Mouse (Mus musculus) heart, adult 2 months (tissue): ENCODE measurements around the gene G6pc2. TPM values are rescaled to one million over a fixed set of nuclear protein-coding genes. Genes with fewer than 3 reads are reported as not detected.

Experiments used
- DNase-seq, 2 experiments: peaks; one replicate each; pipeline ENCODE4 v3.0.0; 2021
- H3K27ac ChIP-seq: fragments of 200-600 bp; 2 replicates; pipeline ENCODE4 v1.8.1; 2022
- H3K27me3 ChIP-seq: fragments of 200-500 bp; 2 replicates; pipeline ENCODE4 v1.6.1; 2012; ENCODE audit warnings: mild to moderate bottlenecking, low read length, inconsistent platforms, mixed read lengths; ENCODE audit not compliant: control insufficient read depth, insufficient read depth
- H3K36me3 ChIP-seq: fragments of 200-500 bp; 2 replicates; pipeline ENCODE4 v1.6.1; 2012; ENCODE audit warnings: low read length, inconsistent platforms; ENCODE audit not compliant: control insufficient read depth, insufficient read depth
- H3K4me1 ChIP-seq: fragments of 200-500 bp; 2 replicates; pipeline ENCODE4 v1.6.1; 2011; ENCODE audit warnings: low read length; ENCODE audit not compliant: control insufficient read depth, insufficient read depth
- H3K4me3 ChIP-seq: fragments of 200-600 bp; 2 replicates; pipeline ENCODE4 v1.8.1; 2022
- H3K79me2 ChIP-seq: fragments of 200-500 bp; replicated peaks from 2 replicates; pipeline ENCODE4 v1.6.1; 2012; ENCODE audit warnings: mild to moderate bottlenecking, inconsistent platforms, low read length, moderate library complexity, mixed read lengths; ENCODE audit not compliant: control insufficient read depth, insufficient read depth
- H3K9ac ChIP-seq: fragments of 200-500 bp; 2 replicates; pipeline ENCODE4 v1.6.1; 2012; ENCODE audit warnings: low read depth, mild to moderate bottlenecking, control low read depth, inconsistent platforms, low read length, mixed read lengths
- CTCF ChIP-seq: fragments of 200-600 bp; IDR thresholded peaks from 2 replicates; pipeline ENCODE4 v1.8.1; 2022; ENCODE audit warnings: antibody characterized with exemption, mild to moderate bottlenecking, moderate library complexity
- EP300 ChIP-seq: fragments of 200-500 bp; IDR thresholded peaks from 2 replicates; pipeline ENCODE4 v1.6.1; 2011; ENCODE audit warnings: low read depth, low read length, control low read depth; ENCODE audit not compliant: insufficient read depth
- POLR2A ChIP-seq: fragments of 200-500 bp; IDR thresholded peaks from 2 replicates; pipeline ENCODE4 v1.6.1; 2011; ENCODE audit warnings: mild to moderate bottlenecking, low read depth, low read length, control low read depth; ENCODE audit not compliant: insufficient read depth
- WGBS: fragments of 180-500 bp; shearing (Covaris S2); methylation state at CpG from one replicate; pipeline ENCODE4 v1.1.7; 2018; 5-methylcytosine and 5-hydroxymethylcytosine counted together
- intact Hi-C: fragments of 180-260 bp; cut with DNase I; formaldehyde crosslinking; loops from one replicate; pipeline ENCODE4 v1.15.1; 2025
- polyA plus RNA-seq: library from polyadenylated mRNA; depleted of rRNA; stranded (reverse); fragments of >200 nt; gene quantifications from 2 replicates; pipeline ENCODE4 v1.2.3, GENCODE M21; 2012; rRNA removed
- total RNA-seq, 2 experiments: library from RNA; stranded (reverse); gene quantifications; 2 replicates each; pipeline ENCODE4 v1.2.3; 2021

The G6pc2 gene
- total and polyA plus RNA-seq, 3 experiments = not detected

- H3K9ac ChIP-seq = no peak overlapping the region
- TF ChIP-seq POLR2A (no peak), CTCF (no peak), EP300 (no peak)
- intact Hi-C loops = no loop called here
- no peak overlapping the region for H3K27ac ChIP-seq
- H3K4me3 ChIP-seq = no peak overlapping the region
- no peak for DNase-seq
- H3K79me2 ChIP-seq = no peaks in the 10 kb centered on the region
- 0 out of 2 replicates have a peak, but pooled peaks cover 1% of the 10 kb centered on the region for H3K27me3 ChIP-seq
- no peaks in the 10 kb centered on the region for H3K36me3 ChIP-seq
- WGBS = 42% methylated on average over 2 of the region's 2 CpGs
- no peaks in the 10 kb centered on the region for H3K4me1 ChIP-seq
These were observed 34.1 kb downstream of the G6pc2 start for GRCm38 (mm10) chr2:69244924-69245323.

GRCm38 (mm10) chr2:69247081-69247480 is 36.2 kb downstream of the G6pc2 start:
- DNase-seq = no peak
- Histone ChIP-seq H3K27me3 (0 out of 2 replicates have a peak, but pooled peaks cover 1% of the 10 kb centered on the region), H3K27ac (no peak overlapping the region), H3K9ac (no peak overlapping the region), H3K36me3 (no peaks in the 10 kb centered on the region), H3K79me2 (no peaks in the 10 kb centered on the region), H3K4me1 (no peaks in the 10 kb centered on the region), H3K4me3 (no peak overlapping the region)
- TF ChIP-seq CTCF (no peak), EP300 (no peak), POLR2A (no peak)
- 98% methylated on average over 1 of the region's 1 CpGs for WGBS
- intact Hi-C loops = no loop called here

DNA sequence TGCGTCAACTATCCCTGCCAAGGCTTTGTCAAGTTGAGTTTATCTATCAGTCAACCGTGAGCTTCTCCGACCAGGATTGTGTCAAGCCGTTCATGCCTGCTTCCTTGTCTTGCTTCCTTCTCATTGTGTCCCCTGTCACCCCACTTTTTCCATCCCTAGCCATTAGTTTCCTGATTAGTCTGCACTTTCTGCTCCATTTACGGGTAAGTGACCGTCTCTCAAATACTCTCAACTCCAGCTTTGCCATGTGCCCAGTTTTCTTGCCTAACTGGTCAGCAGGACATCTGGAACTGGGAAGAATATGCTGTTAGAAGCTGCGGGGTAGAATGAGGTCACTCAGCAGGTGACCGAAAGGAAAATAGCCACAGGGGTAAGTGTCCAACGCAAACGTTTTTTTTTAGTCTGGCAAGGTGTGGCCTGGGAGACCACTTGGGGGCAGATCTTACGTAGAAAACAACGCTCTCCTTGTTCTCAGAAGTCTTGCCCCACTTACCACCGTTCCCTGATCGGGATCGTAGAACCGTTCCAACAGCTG is 37.4 kb downstream of the G6pc2 start:
- H3K36me3 ChIP-seq = no peaks in the 10 kb centered on the region
- H3K79me2 ChIP-seq = no peaks in the 10 kb centered on the region
- intact Hi-C loops = no loop called here
- H3K4me3 ChIP-seq = no peak overlapping the region
- no peaks in the 10 kb centered on the region for H3K4me1 ChIP-seq
- H3K9ac ChIP-seq = no peak overlapping the region
- H3K27ac ChIP-seq = no peak overlapping the region
- 0 out of 2 replicates have a peak, but pooled peaks cover 1% of the 10 kb centered on the region for H3K27me3 ChIP-seq
- 54% methylated on average over 16 of the region's 16 CpGs for WGBS
- TF ChIP-seq POLR2A (no peak), EP300 (no peak), CTCF (no peak)
- DNase-seq = no peak

DNA sequence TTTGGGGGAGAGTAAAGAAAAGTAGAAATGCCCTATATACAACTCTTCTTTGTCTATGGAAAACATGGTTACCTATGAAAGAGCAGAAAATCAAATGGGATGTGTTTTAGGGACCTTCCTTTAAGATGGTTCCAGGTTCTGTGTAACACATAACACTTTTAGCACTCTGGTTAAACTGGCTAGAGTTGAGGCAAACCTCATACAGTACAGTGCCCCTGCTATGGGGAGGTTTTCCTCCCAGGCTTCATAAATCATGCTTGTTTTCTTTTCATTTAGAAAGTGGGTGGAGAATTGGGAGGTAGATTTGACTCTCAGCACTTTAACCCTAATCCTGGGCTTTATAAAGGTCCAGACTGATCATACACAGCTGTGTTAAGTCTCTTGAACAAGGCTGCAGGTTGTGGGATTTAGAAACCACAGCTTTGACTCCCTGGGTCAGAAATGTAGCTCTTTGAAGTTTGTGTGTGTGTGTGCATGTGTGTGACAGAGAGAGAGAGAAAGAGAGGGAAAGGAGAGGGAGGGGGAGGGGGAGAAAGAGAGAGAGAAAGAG is 53.3 kb downstream of the G6pc2 start:
- Histone ChIP-seq H3K79me2 (no peaks in the 10 kb centered on the region), H3K4me1 (no peaks in the 10 kb centered on the region), H3K27me3 (no peaks in the 10 kb centered on the region), H3K9ac (no peak overlapping the region), H3K4me3 (no peak overlapping the region), H3K36me3 (no peaks in the 10 kb centered on the region), H3K27ac (no peak overlapping the region)
- TF ChIP-seq POLR2A = no peak
- no peak for TF ChIP-seq CTCF
- no peak for TF ChIP-seq EP300
- intact Hi-C loops = no loop called here
- no peak for DNase-seq

DNA sequence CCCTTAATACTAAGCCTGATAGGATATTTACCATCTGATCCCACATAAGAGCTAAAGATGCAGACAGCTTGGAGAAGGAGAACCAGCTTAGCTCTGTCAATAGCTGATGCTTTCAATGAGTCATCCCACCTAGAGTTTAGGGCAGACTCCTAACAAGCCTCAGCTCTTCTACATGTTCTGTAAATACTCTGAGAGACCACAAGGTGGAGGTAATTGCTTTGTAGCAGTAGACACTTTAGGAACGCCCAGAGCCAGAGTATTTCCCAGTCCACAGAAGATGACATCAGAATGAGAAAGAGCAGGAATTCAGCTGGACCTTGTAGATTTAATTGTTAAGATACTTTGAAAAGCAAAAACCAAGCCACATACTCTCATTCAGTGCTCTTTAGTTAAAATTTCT is 65.0 kb downstream of the G6pc2 start:
- no peak overlapping the region for H3K9ac ChIP-seq
- H3K27me3 ChIP-seq = no peaks in the 10 kb centered on the region
- no peaks in the 10 kb centered on the region for H3K36me3 ChIP-seq
- H3K79me2 ChIP-seq = no peaks in the 10 kb centered on the region
- no peak overlapping the region for H3K4me3 ChIP-seq
- no peaks in the 10 kb centered on the region for H3K4me1 ChIP-seq
- no peak overlapping the region for H3K27ac ChIP-seq
- no peak for DNase-seq
- intact Hi-C loops = loop anchor here (2.0 kb wide), 1 partner anchor 153 kb away; no protein-coding TSS in a partner anchor
- TF ChIP-seq POLR2A (no peak), EP300 (no peak), CTCF (peak; percentile 59)
- 0% methylated on average over 1 of the region's 1 CpGs for WGBS

Other genes starting within 250 kb of the G6pc2 start
- gene Nostrin, start 75.3 kb upstream of the G6pc2 start, total RNA-seq = 1 to 10 TPM; 5.9 to 6.7 TPM
- gene Nostrin, start 75.3 kb upstream of the G6pc2 start, polyA plus RNA-seq = 1.4 and 3.1 TPM in 2 replicates
- under 1 TPM; 0.32 to 0.39 TPM for gene Spc25, start 4.9 kb upstream of the G6pc2 start, total RNA-seq
- gene Spc25, start 4.9 kb upstream of the G6pc2 start, polyA plus RNA-seq = 0.12 and 0.44 TPM in 2 replicates
- gene Abcb11, start 131.5 kb downstream of the G6pc2 start, total RNA-seq = not detected
- 0.09 TPM in 1 of 2 replicates, not detected in the other for gene Abcb11, start 131.5 kb downstream of the G6pc2 start, polyA plus RNA-seq
- gene Dhrs9, start 169.4 kb downstream of the G6pc2 start, total RNA-seq = under 1 TPM; 0.08 to 0.32 TPM
- 0.20 and 0.35 TPM in 2 replicates for gene Dhrs9, start 169.4 kb downstream of the G6pc2 start, polyA plus RNA-seq